Mouse (Mus musculus) layer of hippocampus, postnatal 25 days (tissue): ENCODE results near the gene Tjp2. TPM values are rescaled to one million over a fixed set of nuclear protein-coding genes. Genes with fewer than 3 reads are reported as not detected.
"Not testable (repeated sequence)": the region's sequence is repeated elsewhere in the genome, so short reads cannot be mapped to it uniquely, and the experiment has no call there.

Source experiments
- DNase-seq, 2 experiments: peaks; one replicate each; pipeline ENCODE4 v3.0.0; 2022; ENCODE audit warnings: mixed read lengths in 2 of 2, low spot score in 1 of 2; ENCODE audit errors: extremely low spot score in 1 of 2
- total RNA-seq, 2 experiments: library from RNA; stranded (reverse); gene quantifications; 2 replicates each; pipeline ENCODE4 v1.2.3; 2021

Gene Tjp2
- total RNA-seq, 2 experiments from 2014 or later = 18.9 to 19.8 TPM

- DNase-seq = no peak
Measured at GRCm38 (mm10) chr19:24137392-24137791, 87.4 kb downstream of the Tjp2 start.

DNA sequence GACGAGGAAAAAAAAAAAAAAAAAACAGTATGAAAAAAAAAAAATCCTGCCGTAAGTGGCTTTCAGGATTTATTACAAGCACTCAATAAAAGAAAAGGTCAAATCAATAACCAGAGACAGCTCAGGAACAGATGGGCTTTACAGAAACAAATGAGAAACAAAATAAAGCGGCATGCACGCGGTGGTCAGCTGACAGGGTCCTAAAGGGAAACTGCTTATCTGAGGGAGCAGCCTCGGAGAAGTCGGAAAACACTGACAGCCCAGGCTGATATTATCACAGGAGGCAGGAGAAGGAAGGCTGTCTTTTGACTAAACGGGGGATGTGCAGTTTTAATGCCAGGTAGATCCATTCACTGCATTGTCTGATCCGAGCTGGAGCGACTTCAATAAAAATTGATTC, 89.8 kb downstream of the Tjp2 start:
- no peak for DNase-seq

DNA sequence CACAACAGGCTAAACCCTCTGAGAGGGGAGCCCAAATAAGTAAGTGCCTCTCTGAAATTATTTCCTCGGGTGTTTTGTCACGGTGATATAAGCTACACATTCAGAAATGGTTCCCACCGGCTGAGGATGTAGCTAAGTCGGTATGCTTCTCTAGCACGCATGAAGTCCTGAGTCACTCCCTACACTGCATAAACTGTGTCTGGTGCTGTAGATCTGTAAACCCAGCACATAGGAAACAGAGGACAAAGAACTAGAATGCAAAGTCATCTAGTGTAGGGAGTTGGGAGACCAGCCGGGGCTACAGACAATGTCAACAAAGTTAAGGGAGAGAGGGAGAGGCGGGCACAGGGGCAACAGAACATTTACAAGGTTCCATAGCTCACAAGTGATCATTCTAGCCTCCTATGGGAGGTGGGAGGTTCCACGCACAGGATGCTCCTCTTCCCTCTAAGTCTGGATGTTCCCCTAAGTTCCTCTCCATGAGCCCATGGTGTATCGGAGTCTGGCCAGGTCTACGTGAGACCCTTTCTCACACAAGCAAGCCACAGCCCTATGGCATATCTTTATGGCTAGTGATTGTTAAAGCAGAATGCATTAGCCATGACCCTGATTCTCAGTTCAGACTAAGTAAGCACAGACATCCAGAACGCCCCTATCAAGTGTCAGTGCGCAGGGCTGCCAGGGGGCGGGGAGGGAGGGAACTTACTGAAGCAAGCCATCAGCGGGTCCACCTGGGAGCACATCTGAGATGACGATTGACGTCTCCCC, 90.5 kb downstream of the Tjp2 start:
- DNase-seq = no peak

- no peak for DNase-seq
Measured at GRCm38 (mm10) chr19:24123534-24124290, 101.1 kb downstream of the Tjp2 start.

DNA sequence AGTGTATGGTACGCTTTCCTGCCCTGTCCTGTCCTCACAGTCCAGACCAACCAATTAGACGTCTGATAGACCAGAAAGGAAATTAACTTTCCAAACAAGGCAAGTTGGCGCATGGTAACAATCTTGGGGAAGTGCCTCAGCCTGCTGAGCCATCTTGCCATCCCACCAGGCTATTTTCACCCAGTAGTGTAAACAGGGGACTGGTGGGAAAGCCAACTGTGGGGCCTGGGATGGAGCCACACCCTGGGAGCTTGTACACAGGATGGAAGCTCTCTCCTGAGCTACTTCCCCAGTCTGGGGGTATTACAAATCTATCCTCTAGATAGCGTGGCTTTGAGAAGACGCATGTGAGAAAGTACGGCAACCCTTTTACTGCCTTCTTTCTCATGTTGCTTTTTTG, 101.7 kb downstream of the Tjp2 start:
- DNase-seq = no peak

DNA sequence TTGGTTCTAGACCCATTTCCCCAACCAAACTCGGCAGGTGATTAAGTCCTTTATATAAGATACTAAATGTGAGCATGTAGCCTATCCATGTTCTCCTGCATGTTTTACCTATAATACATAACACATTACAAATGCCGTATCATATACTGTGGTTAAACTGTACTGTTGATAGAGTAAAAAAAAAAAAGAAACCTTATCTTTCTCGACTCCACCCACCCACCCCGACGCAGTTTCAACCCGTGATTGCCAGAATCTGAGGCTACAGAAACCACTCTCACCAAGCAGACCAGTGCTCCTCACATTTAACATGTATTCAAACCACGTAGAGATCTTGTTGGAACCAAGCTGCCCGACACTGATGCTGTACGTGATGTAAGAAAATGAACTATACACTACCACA, 102.2 kb downstream of the Tjp2 start:
- DNase-seq = no peak

DNA sequence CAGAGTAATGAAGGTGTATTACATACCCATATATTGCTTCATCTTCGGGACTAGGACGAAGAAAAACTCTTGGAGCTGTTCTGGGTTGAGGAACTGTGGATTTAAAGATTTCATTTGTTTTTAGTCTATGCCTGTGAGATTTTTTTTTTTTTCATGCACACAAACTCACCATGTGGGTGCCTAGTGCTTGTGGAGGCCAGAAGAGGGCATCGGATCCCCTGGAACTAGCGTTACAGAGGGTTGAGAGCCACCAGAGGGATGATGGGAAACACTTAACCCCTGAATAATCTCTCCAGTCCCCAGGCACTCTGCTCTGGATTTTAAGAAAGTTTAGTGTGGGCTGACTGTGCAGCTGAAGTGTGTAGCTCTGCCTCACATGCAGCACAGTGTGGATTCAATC, 104.0 kb downstream of the Tjp2 start:
- no peak for DNase-seq

DNA sequence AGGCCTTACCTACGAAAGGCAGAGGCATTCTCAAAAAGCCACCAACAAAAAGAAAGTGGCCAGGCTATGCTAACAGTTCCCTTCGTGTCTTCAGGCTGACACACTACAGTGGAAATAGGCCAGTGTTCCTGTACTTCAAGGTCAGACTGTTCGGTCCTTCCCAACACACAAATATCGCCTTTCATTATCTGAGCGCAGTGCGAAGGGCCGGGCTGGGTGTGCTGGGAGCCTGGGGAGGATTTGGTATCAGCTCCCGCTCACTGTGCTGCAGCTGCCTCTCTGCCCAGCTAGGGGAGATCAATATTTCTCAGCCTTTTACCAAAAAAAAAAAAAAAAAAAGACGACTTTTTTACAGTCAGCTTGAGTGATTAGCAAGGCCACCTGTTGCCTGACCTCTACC, 106.1 kb downstream of the Tjp2 start:
- no peak for DNase-seq

DNA sequence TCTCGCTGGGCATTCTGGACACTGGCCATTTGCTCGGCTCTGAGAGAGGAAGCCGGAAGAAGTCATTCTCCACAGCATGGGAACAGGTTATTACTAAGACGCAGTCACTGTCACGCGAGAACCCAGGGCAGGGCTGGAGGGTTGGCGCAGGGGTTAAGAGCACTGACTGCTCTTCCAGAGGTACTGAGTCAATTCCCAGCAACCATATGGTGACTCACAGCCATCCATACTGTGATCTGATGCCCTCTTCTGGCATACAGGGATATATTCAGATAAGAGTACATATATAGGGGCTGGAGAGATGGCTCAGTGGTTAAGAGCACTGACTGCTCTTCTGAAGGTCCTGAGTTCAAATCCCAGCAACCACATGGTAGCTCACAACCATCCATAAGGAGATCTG, 113.2 kb downstream of the Tjp2 start:
- no peak for DNase-seq

DNA sequence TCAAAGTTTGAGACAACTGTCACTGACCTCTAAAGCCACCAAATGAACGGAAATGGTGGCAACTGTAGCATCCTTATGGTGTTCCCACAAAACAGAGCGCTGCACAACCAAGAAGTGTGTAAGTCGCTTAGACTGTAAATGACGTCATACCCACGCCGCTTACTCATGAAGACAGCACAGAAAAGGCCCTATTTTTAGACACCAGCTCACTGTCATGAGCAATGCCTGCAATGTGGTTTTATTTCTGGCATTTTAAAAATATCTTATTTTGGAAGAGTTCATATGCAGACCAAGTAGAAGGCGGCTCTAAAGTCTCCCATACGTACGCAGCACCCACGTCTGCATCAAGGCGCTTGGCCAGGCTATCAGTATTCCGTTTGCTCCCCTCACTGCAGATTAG, 117.1 kb downstream of the Tjp2 start:
- DNase-seq = no peak

DNA sequence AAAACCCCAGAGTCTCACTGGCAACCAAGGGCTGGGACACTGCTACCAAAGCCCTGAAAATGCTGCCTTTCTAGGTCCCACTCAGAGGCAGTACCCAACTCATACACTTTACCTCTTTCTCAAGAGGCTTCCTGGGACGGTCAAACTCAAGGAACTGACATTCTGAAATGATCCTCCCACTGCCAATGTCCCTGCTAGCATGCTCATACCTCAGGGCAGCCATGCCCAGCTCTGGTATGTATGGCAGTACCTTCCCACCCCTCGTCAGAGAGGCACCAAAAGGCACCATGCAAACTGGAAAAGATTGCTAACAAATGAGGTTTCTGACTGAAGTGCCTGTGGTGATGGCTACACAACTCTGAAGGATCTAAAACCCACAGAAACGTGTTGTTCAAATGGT, 121.0 kb downstream of the Tjp2 start:
- no peak for DNase-seq

- peak in 1 of 2 experiments; percentile 13 for DNase-seq
Measured at GRCm38 (mm10) chr19:24102562-24103126, 122.2 kb downstream of the Tjp2 start.

- no peak for DNase-seq
Measured at GRCm38 (mm10) chr19:24101183-24101582, 123.6 kb downstream of the Tjp2 start.

DNA sequence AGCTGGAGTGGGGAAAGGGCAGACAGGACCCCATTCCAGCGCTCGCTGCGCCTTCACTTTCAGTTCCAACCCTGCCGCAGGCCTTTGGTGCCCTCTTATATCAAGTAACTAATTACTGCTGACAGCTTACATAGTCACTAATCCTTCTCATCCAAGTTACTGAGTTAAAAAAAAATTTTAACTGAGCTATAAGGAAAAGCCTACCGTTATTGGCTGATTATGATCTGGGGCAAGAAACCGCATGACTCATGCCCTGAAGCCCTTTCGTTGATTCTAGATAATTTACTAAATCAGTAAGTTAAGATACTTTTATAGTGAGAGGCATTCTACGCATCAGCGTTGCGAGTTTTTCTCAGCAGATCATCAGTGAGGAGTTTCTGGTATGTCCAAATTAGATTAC, 126.1 kb downstream of the Tjp2 start:
- no peak for DNase-seq

GRCm38 (mm10) chr19:24097666-24098455, 127.0 kb downstream of the Tjp2 start:
- DNase-seq = no peak

DNA sequence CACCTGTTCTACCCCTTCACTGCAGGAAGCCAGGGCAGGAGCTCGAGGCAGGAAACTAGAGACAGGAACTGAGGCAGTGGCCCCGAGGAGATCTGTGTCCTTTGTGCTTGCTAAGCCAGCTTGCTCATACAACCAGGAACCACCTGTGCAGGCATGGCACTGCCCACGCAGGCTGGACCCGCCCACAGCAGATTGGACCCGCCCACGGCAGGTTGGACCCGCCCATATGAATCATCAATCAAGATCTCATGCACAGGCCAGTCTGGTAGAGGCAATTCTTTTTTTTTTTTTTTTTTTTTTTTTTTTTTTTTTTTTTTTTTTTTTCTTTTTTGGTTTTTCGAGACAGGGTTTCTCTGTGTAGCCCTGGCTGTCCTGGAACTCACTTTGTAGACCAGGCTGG, 132.8 kb downstream of the Tjp2 start:
- DNase-seq = not testable (repeated sequence)

DNA sequence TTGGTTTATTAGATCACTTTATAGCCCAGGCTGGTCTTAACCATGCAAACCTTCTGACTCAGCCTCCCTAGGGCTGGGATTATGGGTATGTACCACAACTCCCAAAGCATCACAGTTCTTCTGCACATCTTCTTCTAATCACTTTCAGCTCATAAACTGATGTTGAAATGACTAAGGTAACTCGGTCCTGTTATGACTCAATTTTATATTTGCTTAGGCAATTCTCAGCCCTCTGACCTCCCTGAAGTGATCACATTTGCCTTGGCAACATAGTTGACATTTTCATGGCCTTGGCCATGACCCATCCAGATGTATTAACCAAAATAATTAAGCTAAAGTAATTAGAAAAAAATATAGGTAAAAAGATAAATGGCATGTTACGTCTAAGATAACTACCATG, 134.5 kb downstream of the Tjp2 start:
- no peak for DNase-seq

- no peak for DNase-seq
Measured at GRCm38 (mm10) chr19:24085306-24085705, 139.5 kb downstream of the Tjp2 start.

DNA sequence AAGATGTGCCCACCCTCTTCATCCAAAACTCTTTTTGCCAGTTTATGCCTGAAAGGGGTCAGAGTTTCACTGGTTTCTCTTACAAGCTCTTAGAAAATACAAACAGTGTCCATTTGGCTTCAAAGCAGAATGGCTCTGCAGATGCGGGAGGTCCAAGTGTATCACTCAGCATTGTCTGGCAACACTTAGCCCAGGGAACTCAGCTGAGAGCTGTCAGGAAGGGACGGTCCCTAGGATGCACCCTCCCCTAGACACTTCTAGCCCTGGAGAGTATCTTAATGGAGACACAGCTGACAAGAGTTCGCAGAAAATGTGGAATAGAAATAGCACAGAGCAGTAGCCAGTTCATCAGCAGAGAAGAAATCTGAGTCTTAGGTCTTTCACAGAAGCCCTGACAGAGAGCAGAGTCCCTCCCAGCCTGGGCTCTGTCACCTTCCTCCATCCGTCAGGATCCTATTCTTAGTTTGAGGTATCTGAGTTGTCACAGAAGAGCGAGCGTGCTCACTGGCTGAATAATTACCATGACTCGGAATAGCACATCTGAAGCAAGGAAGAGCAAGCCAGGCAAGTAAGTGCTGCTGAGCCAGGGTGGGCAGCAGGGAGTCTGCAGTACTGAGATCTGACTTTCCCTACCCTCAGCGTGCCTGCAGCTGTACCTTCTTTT, 144.3 kb downstream of the Tjp2 start:
- no peak for DNase-seq

DNA sequence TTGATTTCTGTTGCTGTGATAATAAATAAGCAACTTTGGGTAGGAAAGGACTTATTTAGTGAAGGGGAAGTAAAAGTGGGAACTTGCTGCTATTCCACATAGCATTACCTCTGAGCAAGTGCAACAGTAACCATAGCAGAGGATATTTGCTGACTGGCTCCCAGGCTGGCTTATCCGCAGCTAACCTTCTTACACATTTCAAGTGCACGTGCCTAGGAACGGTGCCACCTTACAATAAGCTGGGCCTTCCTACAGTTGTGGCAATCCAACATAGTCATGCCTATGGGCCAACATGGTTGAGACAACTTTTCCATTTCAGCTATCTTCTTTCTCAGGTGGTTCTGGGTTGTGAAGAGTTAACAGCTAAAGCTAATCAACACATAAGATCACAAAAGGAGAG, 147.2 kb downstream of the Tjp2 start:
- DNase-seq = no peak
